Mouse (Mus musculus) ES-E14 (cell line): ENCODE measurements around the gene Bcar3. TPM values are rescaled to one million over a fixed set of nuclear protein-coding genes. Genes with fewer than 3 reads are reported as not detected.

Experiments used
- DNase-seq: peaks from one replicate; pipeline ENCODE4 v3.0.0-alpha.2; 2013; ENCODE audit warnings: low read depth, low spot score
- H3K27ac ChIP-seq: 2 replicates; pipeline ENCODE4 v1.5.1; 2012; ENCODE audit warnings: low read depth, mild to moderate bottlenecking, low read length, moderate library complexity, mixed read lengths; ENCODE audit not compliant: poor library complexity, insufficient read depth, severe bottlenecking
- H3K36me3 ChIP-seq: 2 replicates; pipeline ENCODE4 v1.6.1; 2012; ENCODE audit warnings: mild to moderate bottlenecking, low read length, moderate library complexity, mixed read lengths; ENCODE audit not compliant: control insufficient read depth, poor library complexity, insufficient read depth, severe bottlenecking
- H3K4me1 ChIP-seq, 2 experiments: fragments of 150-350 bp in 1 of 2; sonication (generic) in 1 of 2; 2 replicates each; pipeline ENCODE4 v1.6.1; 2012; ENCODE audit warnings: low read length in 2 of 2, mild to moderate bottlenecking in 1 of 2, mixed read lengths in 1 of 2; ENCODE audit not compliant: control insufficient read depth in 2 of 2, insufficient read depth in 2 of 2, poor library complexity in 1 of 2
- H3K4me3 ChIP-seq, 2 experiments: fragments of 150-350 bp in 1 of 2; sonication (generic) in 1 of 2; 2 replicates each; pipeline ENCODE4 v1.5.1; 2012; ENCODE audit warnings: low read length in 2 of 2, low read depth in 1 of 2, mild to moderate bottlenecking in 1 of 2, mixed read lengths in 1 of 2; ENCODE audit not compliant: insufficient read depth in 1 of 2, poor library complexity in 1 of 2, severe bottlenecking in 1 of 2
- H3K9ac ChIP-seq: 2 replicates; pipeline ENCODE4 v1.6.1; 2012; ENCODE audit warnings: low read depth, mild to moderate bottlenecking, low read length, mixed read lengths; ENCODE audit not compliant: poor library complexity, insufficient read depth, severe bottlenecking
- H3K9me3 ChIP-seq: fragments of 150-350 bp; sonication (generic); 2 replicates; pipeline ENCODE4 v1.6.1; 2012; ENCODE audit warnings: low read depth, mild to moderate bottlenecking, low read length; ENCODE audit not compliant: control insufficient read depth, insufficient read depth
- CHD2 ChIP-seq: IDR thresholded peaks from 2 replicates; pipeline ENCODE4 v1.6.1; 2014; ENCODE audit warnings: mild to moderate bottlenecking, low read depth, low read length, inconsistent platforms
- HCFC1 ChIP-seq: IDR thresholded peaks from 2 replicates; pipeline ENCODE4 v1.6.1; 2012; ENCODE audit warnings: low read length, inconsistent platforms, borderline replicate concordance; ENCODE audit not compliant: insufficient read depth
- MAFK ChIP-seq: IDR thresholded peaks from 2 replicates; pipeline ENCODE4 v1.6.1; 2014; ENCODE audit warnings: mild to moderate bottlenecking, low read depth, low read length, inconsistent platforms; ENCODE audit not compliant: insufficient read depth
- ZC3H11A ChIP-seq: IDR thresholded peaks from 2 replicates; pipeline ENCODE4 v1.6.1; 2012; ENCODE audit warnings: low read depth, mild to moderate bottlenecking, inconsistent platforms, low read length, borderline replicate concordance
- ZNF384 ChIP-seq: IDR thresholded peaks from 2 replicates; pipeline ENCODE4 v1.6.1; 2012; ENCODE audit warnings: low read depth, low read length, inconsistent platforms
- in situ Hi-C, 2 experiments: fragments of 600-800 bp; cut with MboI; formaldehyde crosslinking; loops; one replicate each; pipeline ENCODE4 v1.15.1; 2025; ENCODE audit warnings: low sequenced_read_pairs in 2 of 2, inconsistent platforms in 1 of 2; ENCODE audit not compliant: unreplicated experiment in 2 of 2
- total RNA-seq: library from RNA; depleted of rRNA; stranded (reverse); fragments of 300-350 nt; gene quantifications from 2 replicates; pipeline ENCODE4 v1.2.3, GENCODE M21; 2012

The Bcar3 gene
- total RNA-seq, 1 experiment, result 24.5 TPM

GRCm38 (mm10) chr3:122483783-122484130 is 189.8 kb downstream of the Bcar3 start:
- Histone ChIP-seq H3K4me1 (peaks cover 6 to 24% of the 10 kb centered on the region in 2 experiments), H3K36me3 (peaks cover 2% of the 10 kb centered on the region; the same call in 1 of the 2 replicates), H3K9me3 (no peaks in the 10 kb centered on the region), H3K4me3 (no peak overlapping the region), H3K9ac (no peak overlapping the region), H3K27ac (no peak overlapping the region)
- DNase-seq, result no peak
- in situ Hi-C loops, result no loop called here
- TF ChIP-seq HCFC1 (no peak), MAFK (no peak)

- H3K4me3 ChIP-seq, result no peak overlapping the region
- H3K36me3 ChIP-seq, result peaks cover 2% of the 10 kb centered on the region; the same call in 1 of the 2 replicates
- H3K9me3 ChIP-seq, result no peaks in the 10 kb centered on the region
- H3K9ac ChIP-seq, result no peak overlapping the region
- no peak for DNase-seq
- peaks cover 6 to 24% of the 10 kb centered on the region in 2 experiments for H3K4me1 ChIP-seq
- H3K27ac ChIP-seq, result no peak overlapping the region
- TF ChIP-seq MAFK (no peak), CHD2 (no peak), ZNF384 (no peak), HCFC1 (no peak), ZC3H11A (no peak)
- in situ Hi-C loops, result no loop called here
These were observed 190.4 kb downstream of the Bcar3 start for GRCm38 (mm10) chr3:122484301-122484700.

- DNase-seq, result no peak
- Histone ChIP-seq H3K27ac (no peak overlapping the region), H3K4me1 (peaks cover 6 to 22% of the 10 kb centered on the region in 2 experiments), H3K36me3 (peaks cover 2% of the 10 kb centered on the region; the same call in 1 of the 2 replicates), H3K9me3 (no peaks in the 10 kb centered on the region), H3K4me3 (no peak overlapping the region), H3K9ac (no peak overlapping the region)
- in situ Hi-C loops, result no loop called here
- TF ChIP-seq ZC3H11A (no peak), ZNF384 (no peak), MAFK (no peak), HCFC1 (no peak), CHD2 (no peak)
These were observed 191.8 kb downstream of the Bcar3 start for GRCm38 (mm10) chr3:122485699-122486098.

DNA sequence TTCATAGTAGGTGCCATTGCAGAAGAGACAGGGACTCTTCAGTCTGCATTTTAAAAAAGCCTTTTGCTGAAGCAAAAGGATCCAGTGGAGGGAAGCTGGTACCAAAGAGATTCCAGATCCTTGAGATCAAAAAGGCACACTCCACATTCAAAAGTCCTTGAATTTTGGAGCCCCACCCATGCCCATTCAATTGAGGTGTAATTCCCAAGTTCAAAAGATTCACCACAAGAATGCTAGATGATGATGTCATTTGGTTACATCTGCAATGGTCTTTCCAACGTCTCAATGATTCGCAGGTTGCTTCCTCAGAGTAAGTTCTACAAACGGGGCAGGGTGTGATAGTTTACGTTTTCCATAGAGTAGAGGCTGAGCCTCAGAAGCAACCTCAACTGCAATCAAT is 192.3 kb downstream of the Bcar3 start:
- DNase-seq, result no peak
- no peak overlapping the region for H3K27ac ChIP-seq
- H3K36me3 ChIP-seq, result peaks cover 2% of the 10 kb centered on the region; the same call in 1 of the 2 replicates
- H3K4me1 ChIP-seq, result peaks cover 4 to 22% of the 10 kb centered on the region in 2 experiments
- no peak overlapping the region for H3K9ac ChIP-seq
- in situ Hi-C loops, result no loop called here
- TF ChIP-seq ZC3H11A (no peak), CHD2 (no peak), HCFC1 (no peak), ZNF384 (no peak), MAFK (no peak)
- no peaks in the 10 kb centered on the region for H3K9me3 ChIP-seq
- no peak overlapping the region for H3K4me3 ChIP-seq

GRCm38 (mm10) chr3:122488051-122488754 is 194.3 kb downstream of the Bcar3 start:
- H3K36me3 ChIP-seq, result no peaks in the 10 kb centered on the region
- no peak overlapping the region for H3K9ac ChIP-seq
- TF ChIP-seq CHD2, result no peak
- no peak overlapping the region for H3K4me3 ChIP-seq
- no peak overlapping the region; the same call in 1 of the 2 replicates for H3K27ac ChIP-seq
- peaks cover 4 to 17% of the 10 kb centered on the region in 2 experiments for H3K4me1 ChIP-seq
- peak; percentile 72 for DNase-seq
- in situ Hi-C loops, result no loop called here
- H3K9me3 ChIP-seq, result no peaks in the 10 kb centered on the region
